Mouse (Mus musculus) cerebellum, adult 9-10 months (tissue): ENCODE results near the gene Etl4.

Source experiments
- DNase-seq: peaks from one replicate; pipeline ENCODE4 v3.0.0; 2022

Gene Etl4

DNA sequence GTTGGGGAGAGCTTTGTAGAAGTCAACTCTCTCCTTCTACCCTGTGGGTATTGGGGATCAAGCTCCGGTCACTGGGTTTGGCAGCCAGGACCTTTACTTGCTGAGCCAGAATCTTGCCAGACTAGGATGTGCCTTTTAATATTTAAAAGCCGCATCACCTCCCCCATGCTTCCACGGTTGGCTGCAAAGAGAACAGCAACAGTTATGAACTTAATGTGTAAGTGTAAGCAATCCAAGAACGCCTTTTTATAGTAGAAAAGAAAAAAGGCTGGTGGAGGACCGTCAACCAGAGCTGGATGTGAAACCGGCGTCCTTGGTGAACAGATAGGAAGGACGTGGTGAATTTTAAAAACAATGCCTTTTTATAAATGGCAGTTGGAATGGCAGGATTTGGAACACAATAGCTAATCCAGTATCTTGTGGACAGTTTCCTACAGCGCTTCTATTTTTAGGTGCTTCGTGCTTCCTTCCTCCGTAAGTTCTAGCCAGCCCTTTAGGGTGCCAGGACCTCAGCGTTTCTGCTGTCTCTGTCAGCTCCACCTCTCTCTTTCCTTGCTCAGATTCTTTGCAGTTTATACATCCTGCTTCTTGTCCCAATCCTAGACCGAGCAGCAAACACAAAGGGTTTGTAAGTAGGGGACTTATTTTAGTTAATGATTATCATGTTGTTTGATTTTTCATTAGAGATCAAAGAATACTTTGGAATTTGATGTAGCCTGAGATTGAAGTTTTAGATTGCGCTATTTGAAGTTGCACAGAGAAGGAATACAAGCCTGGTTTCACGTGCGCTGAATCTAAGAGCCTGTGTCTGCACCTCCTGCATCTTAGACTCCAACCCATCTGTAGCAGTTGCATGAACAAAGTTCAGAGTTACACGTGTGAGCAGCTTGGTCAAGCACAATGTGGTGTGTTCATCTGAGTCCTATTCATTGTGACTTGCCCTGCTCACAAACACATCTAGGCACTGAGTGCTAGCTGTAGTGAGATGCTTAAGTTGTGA, 535.9 kb downstream of the Etl4 start:
- no peak for DNase-seq

- no peak for DNase-seq
Observed at GRCm38 (mm10) chr2:20446180-20446579, 536.6 kb downstream of the Etl4 start.

DNA sequence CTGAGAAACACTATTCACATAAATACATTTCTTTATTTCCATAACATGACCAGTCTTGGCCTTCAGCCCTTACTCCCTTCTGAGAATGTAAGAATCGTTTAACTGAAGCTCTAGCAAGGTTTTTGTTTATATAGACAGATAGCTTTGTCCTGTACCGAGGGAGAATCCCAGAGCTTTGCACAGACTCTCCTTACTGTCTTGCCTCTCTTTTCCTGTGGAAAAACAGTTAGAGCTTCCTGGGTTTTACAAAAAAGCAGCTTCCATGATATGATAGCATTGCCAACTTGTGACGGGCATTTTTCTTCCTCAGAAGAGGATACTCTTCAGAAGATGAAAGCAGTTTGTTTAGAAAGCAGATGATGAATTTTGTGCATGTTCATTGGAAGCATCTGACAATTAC, 541.4 kb downstream of the Etl4 start:
- DNase-seq = no peak

DNA sequence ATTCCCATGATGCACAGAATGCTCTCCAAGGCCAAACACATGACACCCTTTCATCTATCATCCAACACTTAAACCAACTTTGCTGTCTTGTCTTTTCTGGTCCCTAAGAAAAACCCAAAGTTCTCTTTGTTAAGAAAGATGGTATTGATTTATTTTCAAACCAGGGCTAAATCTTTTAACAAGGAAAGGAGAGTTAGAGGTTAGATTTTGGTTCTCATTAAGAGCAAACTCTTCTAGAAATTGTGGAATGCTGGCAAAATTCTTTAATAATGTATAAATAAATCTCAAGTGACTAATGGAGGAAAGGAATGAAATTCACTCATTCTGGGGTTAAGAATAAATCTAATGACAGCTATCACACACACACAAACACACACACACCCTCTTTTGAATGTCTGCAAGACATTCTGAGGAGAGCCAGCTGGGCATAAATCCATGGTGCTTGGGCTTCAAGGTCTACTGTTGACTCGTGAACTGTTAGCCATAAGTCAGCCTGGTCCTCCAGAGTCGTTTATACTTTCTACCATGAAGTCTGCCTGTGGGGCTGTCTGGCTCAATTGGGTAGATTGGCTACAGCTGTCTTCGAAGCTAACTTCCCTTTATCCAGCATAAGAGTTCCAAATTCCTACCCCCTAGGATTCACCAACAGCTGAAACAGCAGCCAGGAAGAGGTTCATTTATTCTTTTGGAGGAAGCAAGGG, 544.1 kb downstream of the Etl4 start:
- no peak for DNase-seq

DNA sequence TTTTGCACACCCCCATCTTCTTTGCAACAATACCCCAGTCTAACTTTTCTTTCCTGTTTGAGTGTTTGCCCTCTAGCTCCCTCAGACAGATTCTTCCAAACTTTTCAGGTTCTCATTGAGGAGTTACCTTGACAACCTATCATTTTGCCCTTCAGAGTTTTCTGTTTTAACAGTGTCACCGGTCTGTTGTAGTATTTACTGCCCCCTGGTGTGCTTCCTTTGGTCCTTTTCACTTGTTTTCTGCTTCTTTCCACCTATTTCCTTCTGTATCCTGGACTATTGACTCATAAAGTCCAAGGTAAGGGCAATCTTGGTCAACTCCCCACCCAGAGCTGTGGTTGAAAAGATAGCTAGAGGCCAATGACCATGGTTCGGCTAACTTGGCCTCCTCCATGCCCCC, 569.6 kb downstream of the Etl4 start:
- DNase-seq = no peak

GRCm38 (mm10) chr2:20486137-20486788, 576.7 kb downstream of the Etl4 start:
- DNase-seq = no peak

DNA sequence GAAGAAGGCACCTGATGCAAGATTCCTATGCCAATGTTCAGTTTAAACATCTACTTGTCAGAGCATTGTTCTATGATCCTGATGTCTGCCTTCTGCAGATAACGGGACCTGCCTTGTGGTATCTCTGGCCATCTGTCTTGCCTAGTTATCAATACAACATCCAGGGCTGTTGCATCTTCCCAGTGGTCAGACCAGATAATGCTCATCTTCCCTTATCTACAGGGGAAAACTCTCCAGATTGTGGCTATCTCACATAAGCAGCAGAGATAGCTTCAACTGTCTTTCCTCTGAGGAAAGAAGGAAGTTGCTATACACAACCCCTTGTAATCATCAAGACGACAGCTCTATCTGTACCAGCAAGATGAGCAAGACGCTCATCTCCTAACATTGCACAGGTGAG, 579.5 kb downstream of the Etl4 start:
- DNase-seq = no peak

DNA sequence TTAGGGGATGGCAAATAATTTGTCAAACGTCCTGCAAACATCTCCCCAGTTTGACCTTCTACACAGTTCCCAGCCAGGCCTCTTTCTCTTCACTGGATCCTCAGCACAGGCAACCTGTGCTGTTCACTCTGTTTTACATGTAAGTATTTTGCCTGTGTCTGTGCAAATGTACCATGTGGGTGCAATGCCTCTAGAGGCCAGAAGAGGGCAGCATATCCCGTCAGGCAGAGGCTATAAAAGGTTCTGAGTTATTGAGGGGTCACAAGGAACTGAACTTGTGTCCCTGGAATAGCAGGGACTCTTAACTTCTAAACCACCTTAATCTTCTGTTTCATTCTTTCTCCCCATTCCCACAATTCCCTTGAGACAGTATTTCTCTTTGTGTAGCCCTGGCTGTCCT, 582.5 kb downstream of the Etl4 start:
- DNase-seq = no peak

- no peak for DNase-seq
Observed at GRCm38 (mm10) chr2:20493806-20494205, 584.2 kb downstream of the Etl4 start.

DNA sequence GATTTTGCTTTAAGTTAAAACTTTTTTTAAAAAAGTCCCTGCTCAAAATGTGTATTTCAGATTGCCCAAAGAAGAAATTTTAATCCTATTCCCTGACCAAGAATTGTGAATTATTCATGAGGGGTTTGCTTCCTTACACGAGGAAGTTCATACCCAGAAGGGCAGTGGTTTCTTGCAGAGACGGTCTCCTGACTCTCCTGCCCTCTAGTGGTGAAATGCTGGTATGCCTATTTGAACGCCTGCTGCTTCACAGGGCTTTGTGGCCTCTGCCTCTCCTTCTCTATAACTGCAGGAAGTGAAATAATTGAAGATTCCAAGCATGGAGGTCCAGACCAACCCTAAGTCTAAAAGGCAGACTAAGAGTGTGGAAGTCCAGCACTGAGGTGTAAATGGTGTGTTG, 585.1 kb downstream of the Etl4 start:
- peak; percentile 39 for DNase-seq

GRCm38 (mm10) chr2:20496219-20496800, 586.7 kb downstream of the Etl4 start:
- DNase-seq = no peak

DNA sequence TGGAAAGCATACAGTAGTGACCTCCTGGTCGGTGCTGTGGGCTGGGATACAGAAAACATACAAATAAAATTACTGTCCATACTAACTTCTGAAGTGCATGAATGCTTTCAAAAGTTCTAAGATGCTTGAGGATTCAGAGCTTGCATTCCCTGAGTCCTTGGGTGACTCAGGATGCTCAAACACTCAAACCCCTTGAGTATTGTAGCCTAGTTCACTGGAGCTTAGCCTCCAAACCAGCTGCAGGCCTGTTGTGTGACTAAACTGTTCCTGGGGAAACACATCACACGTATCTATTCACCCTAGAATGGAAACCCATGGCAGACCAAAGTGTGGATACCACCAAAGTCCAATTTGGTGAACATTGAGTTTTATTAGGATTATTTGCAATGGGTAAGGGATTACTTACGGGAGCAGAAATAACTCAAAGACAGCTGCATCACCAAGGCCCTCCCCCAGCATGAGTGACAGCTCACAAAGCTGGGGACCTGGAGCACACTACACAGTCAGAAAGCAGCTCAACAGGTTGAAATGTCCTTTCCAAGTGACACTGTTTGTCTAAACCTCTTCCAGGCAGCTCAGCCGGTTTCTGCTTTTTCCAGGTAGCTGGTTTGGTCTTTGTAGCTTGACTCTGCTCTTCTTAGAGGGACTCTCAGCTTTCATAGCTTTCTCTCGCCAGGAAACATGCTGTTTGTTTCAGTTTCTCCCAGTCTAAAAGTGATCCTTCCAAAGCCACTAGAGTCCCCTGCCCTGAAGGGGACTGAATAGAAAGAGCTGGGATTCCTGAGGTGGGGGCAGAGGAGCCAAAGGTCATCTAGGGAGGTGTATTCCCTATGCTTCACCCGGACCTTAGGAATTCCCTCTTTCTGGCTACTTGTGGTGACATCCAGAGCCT, 598.5 kb downstream of the Etl4 start:
- DNase-seq = no peak

DNA sequence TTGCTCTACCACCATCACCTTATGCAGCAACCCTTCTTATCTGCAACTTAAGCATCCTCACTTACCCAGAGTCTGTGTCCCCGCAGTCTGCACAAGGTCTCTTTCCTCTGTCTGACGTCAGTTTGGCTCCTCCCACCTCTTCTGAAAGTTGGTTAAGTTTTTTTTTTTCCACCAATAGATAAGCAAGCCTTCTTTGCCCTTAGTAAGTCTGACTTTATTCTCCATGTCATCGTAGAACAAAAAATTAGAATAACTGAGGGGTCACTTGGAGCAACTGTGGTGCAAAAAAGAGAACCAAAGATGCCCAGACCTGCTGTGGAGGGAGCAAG, 599.1 kb downstream of the Etl4 start:
- no peak for DNase-seq

- DNase-seq = peak; percentile 54
Observed at GRCm38 (mm10) chr2:20510061-20510460, 600.5 kb downstream of the Etl4 start.

- no peak for DNase-seq
Observed at GRCm38 (mm10) chr2:20516270-20516865, 606.8 kb downstream of the Etl4 start.

GRCm38 (mm10) chr2:20517853-20518252, 608.3 kb downstream of the Etl4 start:
- DNase-seq = no peak

DNA sequence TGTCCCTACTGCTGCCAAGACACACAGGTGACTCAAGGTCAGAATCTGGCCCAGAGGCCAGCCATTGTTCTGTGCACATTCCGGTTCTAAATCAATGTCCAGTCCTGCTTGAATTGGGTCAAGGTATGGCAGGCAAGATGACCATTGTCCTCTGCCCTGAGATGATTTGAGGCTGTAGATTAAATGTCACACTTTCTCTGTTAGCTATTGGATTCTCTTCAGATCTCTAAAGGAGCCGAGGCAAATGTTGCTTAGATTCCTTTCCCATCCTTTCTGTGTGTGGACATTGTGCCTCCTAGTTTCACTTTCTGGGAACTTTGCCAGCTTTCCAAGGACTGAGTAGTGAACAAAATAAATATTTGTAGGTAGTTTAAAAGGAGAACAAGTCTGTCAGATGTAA, 608.9 kb downstream of the Etl4 start:
- no peak for DNase-seq

DNA sequence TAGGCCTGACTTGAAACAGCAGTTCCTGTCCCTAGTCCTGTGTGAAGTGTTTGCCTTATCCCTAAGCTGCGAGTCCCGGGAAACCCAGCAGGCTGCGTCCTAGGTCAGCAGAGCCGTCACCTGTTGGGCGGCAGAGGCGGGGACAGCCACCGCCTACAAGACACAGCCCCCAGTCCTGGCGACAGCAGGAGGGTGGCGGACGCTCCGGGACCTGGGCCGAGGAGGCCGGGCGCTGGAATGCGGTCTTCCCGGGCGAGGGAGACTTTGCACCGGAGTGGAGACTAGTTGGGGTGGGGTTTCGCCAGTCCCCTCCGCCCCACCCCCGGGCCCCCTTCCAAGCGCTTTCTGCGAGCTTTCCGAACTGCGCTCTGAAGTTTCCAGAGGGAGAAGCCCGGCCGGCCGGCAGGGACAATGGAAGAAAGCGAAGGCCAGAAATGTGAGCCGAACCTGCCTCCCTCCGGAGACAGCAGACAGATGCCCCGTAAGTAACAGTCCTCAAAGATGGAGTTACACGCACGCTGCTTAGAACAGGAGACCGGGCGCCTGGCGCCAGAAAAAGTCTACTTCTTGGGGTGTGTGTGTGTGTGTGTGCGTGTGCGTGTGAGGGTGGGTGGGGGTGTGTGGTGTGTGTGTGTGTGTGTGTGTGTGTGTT, 610.0 kb downstream of the Etl4 start:
- no peak for DNase-seq

DNA sequence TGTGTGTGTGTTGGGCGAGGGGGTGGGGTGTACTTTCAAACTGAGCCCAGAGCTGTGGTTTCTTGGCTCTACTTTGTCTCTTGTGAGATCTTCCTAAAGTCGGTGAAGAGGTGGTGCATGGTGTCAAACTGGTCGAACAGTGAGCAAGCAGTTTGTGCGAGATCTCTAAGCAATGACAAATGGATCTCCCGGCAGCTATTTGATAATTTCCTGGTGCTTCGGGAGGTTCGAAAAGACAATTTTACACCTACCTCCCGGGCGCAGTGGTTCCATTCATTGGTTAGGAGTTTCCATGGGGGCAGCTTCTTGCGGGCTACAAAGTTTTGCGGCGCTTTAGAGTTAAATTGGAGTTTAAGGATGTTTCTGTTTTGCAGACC, 610.5 kb downstream of the Etl4 start:
- no peak for DNase-seq

DNA sequence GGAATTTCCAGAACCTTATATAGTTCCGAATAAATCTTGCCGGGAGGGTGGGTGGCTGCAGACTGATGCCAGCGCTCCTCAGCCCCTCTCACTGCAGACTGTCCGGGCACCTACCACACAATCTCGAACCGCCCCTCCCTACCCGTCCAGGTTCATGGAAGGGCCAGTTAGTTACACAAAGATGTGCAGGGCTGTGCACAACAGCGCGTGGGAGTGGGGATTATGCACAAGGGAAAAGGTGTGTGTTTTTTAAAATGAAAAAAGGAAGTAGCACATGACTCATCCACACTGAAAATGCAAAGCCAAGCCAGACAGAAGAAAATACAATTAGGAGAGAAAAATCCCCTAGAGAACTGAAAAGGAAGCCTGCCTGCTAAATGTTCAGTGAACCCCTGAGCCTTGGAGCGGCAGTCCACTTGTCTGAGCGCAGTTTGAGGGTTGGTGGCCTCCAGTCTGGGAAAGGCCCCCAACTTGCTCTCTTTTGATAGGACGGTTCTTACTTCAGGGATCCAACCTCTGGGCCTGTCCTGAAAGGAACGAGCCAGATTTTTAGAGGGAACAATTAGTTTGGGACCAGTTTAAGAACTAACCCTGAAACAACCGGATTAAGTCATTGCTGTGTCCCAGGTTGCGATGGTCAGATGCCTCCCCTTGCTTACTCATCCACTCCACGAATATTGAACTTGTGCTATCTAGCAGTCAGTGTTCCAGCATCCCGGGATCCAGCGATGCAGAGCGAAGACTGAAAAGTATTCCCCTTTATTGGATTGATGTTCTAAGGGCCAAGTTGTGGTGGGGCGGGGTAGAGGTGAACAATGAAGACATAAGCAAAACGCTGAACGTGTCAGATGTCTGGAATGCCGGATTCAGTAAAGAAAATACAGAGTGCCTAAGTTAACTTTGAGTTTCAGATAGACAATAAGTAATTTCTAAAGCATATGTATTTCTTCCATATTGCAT, 611.3 kb downstream of the Etl4 start:
- DNase-seq = no peak
